Mouse (Mus musculus) cerebellum, adult 11 months (tissue): ENCODE data around the gene Phf13.

Source experiments
- DNase-seq: peaks from one replicate; pipeline ENCODE4 v3.0.0; 2022

Phf13 gene

DNA sequence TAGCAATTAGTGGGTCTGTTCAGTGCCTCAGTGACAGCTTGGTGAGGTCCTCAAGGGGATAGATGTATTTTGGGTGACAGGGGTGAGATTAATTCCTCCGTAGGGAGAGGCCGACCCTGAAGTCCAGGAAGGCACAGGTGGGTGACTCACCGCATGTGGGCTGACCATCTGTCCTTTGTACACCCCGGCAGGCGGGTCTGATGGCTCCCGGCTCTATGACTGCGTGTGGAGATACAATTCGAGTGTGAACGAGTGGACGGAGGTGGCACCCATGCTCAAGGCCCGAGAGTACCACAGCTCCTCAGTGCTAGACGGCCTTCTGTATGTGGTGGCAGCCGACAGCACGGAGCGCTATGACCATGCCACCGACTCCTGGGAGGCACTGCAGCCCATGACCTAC is 16.1 kb upstream of the Phf13 start:
- no peak for DNase-seq

DNA sequence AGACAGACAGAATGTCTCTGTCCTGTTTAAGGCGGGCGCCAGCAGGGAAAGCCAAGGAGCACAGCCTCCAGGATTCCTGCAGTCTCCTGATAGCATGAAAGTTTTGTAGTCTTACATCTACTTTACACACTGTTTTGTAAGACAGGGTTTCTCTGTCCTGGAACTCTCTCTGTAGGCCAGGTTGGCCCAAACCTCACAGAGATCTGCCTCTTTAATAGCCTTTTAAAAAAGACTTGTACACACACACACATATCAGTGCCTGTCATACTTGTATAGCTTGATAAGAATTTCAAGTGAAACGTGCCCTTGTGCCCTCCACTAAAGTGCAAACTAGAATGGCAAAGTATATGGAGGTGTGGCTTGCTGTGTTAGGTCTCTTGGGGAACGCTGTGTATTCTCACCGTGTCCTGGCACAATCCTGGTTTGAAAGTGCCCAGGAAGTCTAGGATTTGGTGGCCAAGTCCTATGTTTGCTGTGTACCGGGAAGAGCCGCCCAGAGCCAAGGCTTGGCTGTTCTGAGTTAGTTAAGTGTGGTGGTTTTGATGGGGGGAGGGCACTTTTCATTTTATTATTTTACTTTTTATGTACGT is 15.2 kb upstream of the Phf13 start:
- no peak for DNase-seq

DNA sequence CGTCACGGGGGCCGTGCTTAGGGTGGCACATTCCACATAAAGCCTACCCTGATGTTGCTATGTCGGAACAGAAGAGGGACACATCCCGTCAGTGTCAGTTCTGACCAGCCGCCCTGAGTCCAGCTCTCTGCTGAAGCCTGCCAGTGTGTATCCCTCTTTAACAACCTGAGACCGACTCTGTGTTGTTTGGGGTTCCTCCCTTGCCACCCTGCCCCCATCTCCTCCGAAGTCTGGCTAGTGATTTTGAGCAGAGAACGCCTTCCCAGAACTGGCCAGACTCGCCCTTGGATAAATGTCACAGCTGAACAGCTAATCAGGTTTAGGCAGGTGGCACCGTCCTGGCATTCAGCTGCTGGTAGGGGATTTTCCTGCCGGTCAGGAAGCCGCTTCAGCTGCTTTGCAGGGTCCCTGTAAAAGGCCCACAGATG is 14.7 kb upstream of the Phf13 start:
- no peak for DNase-seq

DNA sequence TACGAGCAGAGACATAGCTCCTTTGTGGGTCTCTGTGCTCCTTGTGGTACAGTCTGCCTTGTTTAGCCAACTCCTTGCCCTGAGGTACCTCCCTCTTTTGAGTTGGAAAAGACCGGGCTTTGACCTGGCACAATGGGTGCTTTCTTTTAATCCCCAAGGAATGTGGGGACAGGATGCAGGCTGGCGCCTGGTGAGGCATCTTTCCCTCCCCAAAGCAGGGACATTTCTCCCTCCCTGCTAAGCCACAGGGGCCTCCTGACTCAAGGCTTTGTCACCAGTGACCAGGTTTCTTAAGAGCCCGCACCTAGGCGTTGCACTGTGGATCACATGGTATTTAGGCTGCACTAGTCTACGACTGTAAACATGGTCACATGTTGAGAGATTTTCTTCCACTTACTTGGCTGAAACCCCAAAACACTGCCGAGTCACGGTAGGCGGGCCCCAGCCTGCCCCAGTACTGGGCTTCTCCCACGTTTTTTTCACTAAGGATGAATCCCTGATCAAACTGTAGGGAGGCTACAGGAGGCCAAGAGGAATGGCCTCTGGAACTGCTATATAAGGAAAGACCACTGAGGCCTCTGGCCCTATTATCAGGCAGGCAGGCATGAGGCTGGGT is 14.1 kb upstream of the Phf13 start:
- DNase-seq = no peak

DNA sequence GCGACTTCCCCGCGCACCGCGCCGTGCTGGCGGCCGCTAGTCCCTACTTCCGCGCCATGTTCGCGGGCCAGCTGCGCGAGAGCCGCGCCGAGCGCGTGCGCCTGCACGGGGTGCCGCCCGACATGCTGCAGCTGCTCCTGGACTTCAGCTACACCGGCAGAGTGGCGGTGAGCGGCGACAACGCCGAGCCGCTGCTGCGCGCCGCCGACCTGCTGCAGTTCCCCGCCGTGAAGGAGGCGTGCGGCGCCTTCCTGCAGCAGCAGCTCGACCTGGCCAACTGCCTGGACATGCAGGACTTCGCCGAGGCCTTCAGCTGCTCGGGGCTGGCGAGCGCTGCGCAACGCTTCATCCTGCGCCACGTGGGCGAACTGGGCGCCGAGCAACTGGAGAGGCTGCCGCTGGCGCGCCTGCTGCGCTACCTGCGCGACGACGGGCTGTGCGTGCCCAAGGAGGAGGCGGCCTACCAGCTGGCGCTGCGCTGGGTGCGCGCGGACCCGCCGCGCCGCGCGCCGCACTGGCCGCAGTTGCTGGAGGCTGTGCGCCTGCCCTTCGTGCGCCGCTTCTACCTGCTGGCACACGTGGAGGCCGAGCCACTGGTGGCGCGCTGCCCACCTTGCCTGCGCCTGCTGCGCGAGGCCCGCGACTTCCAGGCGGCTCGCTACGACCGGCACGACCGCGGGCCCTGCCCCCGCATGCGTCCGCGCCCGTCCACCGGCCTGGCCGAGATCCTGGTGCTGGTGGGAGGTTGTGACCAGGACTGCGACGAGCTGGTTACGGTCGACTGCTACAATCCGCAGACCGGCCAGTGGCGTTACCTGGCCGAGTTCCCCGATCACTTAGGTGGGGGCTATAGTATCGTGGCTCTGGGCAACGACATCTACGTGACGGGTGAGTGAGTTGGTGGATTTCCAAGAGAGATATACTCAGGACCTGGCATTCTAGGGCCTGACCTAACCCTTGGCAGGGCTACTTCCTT is 13.3 kb upstream of the Phf13 start:
- peak; percentile 75 for DNase-seq

DNA sequence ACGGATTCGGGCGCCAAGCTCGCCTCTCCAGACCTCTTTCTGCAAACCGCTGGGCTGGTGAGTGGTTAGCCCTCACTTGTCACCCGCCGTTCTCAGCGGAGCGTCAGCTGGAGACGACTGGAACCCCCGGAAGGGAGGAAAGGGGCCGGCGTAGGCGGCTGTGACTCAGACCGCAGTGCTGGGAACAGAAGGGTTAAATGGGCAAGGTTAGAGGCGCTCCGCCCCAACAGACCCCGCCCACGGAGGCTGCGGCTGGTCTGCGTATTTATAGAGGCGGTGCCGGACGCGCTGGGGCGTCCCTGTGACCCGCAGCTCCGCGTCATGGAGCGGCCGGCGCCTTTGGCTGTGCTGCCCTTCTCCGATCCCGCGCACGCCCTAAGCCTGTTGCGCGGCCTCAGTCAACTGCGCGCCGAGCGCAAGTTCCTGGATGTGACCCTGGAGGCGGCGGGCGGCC is 12.6 kb upstream of the Phf13 start, which contains the start of gene Klhl21:
Gene Klhl21 (plus strand): TSS at position 182 of the 454 bp plus-strand sequence.
- DNase-seq = peak; percentile 90

DNA sequence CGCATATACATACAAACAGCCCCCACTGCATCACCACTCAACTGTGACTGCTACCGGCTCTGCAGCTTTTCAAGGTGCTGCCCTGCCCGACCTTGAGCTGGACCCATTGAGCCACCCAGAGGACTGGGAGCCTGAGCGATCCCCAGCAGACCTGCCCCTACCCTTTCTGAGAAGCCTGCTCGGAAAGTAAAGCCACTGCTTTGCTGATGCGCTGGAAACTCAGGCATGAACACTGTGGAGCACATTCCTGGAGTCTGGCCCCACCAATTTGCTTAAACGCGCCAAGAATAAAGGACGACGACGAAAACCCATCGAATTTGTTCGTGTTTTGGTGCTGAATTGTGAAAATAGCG is 12.1 kb upstream of the Phf13 start:
- no peak for DNase-seq

DNA sequence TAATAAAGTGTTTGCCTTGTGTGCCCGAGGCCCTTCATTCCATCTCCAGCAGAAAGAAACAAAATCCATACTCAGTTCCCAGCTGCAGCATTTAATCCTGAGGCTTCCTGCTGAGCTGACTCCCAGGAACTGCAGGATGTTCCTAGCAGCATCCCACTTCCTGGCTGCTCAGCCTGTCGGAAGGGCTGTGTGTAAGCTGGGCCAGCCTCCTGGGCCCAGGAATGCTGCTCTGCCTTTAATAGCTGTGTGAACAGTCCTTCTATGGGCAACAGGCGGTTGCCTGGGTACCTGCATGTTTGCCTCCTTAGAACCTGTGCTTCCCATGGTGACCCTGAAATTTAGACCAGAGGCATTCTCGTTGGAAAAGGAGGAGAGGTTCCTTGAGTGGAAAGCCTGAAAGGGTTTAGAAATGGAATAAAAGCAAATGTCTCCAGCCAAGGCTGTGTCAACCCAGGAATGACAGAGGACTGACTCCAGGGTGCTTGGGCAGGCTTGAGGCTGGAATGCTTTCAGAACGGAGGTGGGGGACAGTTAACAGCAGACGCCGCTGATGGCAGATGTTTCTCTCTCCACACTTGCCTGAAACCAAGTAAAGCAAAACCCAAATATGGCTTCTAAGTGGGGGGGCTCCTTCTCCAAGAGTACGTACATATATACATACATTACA is 11.6 kb upstream of the Phf13 start:
- no peak for DNase-seq

DNA sequence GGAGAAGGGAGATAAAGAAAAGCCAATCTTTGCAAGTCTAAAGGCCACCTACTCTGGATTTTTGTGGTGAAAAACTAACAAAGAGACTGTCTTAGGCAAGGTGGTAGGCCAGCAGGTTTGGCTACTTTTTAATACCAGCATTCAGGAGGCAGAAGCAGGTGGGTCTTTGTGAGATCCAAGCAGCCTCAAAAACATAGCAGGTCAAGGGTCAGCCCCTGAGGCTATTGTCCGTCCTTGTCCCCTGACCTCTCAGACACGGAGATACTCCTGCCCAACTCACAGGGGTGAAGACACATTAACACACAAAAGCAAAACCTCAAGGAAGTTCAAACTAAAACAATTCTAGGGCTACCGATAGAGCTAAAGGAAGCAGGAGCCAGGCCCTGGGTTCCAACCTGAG is 10.8 kb upstream of the Phf13 start:
- DNase-seq = no peak

DNA sequence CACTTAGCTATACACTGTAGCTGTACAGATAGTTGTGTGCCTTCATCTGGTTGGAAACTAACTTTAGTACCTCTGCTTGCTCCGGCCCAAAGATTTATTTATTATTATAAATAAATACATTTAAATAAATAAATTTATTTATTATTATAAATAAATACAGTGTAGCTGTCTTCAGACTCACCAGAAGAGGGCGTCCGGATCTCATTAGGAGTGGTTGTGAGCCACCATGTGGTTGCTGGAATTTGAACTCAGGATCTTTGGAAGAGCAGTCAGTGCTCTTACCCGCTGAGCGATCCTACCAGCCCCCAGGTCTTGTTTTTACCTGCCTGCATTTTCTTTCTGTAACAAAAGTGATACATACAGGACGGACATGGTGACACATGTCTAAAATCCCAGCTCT is 10.1 kb upstream of the Phf13 start:
- no peak for DNase-seq

DNA sequence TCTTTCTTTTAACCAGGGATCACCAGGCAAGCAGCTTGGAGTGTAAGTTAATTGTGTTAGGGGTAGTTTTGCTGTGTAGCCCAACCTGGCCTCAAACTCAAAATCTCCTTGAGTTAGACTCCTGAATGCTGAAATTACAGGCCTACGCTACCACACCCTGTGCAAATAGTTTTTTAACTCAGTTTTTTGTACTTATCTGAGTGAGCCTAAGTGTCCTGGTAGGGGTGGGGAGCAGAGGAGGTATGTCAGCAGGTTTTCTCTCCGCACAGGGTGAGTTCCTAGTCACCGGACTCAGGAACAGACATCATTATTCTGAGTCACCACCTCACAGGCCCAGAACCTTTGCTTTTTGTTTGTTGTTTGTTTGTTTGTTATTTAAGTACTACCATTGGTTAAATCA is 6.0 kb upstream of the Phf13 start:
- no peak for DNase-seq

DNA sequence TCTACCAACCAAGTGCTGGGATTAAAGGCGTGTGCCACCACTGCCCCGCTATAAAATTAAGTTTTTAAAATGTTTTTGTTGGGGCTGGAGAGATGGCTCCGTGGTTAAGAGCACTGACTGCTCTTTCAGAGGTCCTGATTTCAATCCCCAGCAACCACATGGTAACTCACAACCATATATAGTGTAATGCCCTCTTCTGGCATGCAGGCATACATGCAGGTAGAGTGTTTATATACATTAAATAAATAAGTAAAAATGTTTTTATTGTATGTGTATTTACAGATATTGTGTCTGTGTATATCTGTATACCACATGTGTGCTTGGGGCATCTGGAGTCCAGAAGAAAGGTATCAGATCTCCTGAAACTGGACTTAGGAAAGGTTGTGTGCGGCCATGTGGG is 5.3 kb upstream of the Phf13 start:
- DNase-seq = no peak

DNA sequence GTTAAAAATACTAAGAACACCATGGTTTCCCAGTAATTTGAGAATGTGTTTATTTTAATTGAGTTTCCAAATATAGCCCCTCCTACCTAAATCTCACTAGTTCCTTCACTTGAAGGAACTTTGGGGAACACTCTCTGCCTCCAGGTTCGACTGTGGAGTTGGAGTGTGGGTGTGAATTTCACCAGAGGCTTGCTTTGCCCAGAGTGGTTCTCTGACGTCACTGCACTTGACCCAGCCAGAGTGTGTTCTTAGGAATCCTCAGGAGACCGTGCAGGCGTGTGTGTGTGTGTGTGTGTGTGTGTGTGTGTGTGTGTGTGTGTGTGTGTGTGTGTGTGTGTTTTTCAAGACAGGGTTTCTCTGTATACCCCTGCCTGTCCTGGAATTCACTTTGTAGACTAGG is 4.8 kb upstream of the Phf13 start:
- no peak for DNase-seq

DNA sequence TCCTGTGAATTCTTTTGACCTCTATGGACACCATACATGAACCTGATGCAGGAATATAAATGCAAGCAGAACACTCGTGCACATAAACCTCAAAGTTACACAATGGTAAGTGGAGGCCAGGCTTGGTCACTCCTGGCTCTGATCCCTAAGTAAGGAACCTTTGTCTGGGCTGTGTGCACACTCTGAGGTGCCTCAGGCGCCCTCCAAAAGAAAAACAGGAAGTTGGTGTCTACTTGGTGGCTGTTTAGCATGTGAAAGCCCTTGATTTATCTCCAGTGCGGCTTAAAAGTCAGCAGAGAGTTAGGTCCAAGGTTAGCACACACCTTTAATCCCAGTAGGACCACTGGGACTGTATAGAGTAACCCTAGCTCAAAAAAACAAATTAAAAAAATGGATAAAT is 3.4 kb upstream of the Phf13 start:
- no peak for DNase-seq

DNA sequence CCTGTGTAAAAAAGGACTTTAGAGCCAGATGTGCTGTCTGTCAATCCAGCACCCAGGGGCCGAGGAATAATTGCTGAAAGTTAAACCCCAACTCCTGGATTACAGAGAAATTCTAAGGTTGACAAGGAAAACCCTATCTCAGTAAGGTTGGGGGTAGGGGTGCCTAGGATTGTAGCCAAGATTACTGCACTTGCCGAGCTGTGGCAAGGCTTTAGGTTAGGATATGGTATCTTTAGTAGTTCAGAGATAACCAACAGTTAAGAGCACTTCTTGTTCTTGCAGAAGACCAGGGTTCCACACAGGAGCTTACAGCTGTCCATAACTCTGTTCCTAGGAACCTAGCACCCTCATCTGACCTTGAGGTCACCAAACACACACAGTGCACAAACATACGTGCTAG is 1.6 kb upstream of the Phf13 start:
- DNase-seq = no peak

DNA sequence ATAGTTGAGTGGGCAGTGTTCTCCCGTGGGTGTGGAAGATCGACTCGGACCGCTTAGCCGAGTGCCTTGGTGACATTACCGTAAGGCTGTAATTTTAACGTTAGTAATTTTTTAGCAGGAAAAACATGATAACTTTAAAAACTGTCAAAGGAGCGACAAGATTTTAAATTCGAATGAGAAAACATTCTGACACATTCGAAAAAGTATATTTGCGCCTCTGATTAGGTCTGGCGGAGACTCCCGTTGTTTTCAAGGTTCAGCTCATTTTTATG is 829 bp upstream of the Phf13 start:
- no peak for DNase-seq

DNA sequence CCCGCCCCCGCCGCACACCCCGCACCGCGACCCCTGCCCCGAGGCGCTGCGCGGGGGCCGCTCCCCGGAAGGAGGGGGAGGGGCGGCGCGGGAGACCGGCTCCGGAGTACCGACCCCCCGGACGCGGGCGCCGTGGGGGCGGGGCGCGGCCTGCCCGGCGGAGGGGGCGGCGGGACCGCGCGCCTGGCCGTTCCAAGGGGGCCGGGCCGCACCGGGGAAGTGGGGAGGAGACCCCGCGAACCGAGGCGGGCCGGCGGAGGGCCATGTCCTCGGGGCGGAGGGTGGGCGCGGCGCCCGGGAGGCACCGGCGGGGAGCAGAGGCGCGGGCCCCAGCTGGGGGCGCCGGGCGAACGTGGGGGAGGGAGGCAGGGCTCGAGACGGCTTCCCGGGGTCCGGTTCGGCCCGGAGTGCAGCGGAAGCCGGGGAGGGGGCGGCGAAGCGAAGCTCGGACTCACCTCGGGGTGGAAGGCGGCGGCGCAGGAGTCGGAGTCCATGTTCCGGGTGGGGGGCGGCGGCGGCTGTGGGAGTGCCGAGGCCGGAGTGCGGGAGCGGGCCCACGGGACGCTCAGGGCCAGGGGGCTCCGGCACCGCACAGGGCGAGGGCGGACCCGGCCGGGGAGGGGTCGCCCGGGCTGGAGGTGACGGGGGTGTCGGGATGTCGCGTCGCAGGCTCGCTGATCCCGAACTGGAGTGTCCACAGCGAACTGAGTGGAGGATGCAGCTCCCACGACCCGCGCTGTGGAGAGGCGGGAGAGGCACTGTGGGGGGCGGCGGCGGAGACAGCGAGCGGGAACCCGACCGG is 486 bp downstream of the Phf13 start:
- no peak for DNase-seq

DNA sequence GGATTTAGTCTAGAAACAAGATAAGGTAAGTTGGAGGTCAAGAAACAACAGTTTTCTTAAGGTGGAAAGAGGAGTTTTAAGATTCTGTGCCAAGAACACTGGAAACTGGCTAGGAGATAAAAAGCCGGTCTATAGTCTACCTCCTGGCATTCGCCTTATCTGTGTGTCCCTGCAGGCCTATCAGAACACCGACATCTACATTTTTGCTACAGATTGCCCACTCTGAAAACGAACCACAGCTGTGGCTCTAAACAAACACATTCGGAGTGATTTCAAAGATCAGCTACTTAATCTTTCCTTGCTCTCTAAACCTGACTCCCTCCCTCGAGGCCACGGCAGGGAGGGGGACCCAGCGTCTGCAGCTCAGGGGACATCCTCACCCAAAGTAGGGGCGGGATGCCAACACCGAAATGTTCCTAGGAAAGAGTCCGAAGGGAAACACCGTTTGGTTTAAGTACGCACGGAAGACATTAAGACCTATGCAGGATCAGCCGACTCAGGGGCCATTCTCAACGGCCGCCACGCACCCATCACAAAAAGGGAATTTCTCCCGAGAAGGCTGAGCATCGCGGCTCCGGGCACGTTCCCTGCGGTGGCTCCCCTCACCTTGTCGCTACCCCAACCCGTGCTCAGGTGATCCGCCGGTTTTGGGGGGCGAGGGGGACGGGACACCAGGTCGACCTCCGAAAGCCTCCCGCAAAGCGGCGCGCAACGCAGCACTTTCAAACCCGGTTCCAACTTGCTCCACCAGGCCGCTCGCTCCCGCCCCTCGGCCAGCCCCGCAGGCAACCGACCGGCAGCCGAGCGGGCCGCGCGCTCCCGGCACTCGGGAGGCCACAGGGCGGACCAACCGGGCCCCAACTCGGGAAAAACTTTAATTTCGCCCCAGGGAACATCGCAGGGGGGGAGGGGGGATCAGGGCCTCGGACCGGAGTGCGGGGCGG is 1.6 kb downstream of the Phf13 start:
- peak; percentile 53 for DNase-seq

DNA sequence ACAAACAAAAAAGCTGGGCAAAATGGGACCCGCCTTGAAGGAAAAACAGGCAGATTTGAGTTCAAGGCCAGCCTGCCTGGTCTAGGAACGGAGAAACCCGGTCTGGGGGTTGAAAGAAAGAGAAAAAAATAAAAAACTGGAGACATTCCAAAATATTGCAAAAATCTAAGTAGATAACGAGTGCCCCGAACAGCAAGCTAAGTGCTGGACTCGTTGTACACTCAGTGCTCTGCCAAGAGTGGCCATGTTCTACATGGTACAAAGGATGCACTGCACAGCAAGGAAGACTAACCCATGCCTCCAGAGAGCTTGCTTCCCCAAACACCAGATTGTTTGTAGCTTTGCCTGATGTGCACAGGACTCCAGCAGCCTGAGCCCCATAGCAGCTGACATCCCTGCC is 3.0 kb downstream of the Phf13 start:
- no peak for DNase-seq

DNA sequence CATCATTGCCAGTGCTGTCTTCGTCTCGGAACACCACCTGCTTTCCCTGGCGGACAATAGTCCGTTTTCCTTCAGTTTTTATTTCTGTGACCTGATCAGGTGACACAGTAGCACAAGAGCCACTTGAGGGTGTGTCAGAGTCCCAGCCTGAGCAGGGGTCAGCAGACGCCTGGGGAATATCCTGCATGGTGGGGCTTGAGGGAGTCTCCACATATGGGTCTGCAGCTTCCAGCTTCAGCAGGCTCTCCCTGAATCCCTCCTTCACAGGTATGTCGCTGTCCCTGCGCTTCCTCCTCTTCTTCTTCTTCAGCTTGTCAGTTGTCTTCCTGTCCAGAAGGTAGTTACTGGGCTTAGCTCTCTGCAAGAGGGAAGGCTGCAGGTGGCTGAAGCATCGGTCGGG is 4.0 kb downstream of the Phf13 start:
- DNase-seq = no peak

DNA sequence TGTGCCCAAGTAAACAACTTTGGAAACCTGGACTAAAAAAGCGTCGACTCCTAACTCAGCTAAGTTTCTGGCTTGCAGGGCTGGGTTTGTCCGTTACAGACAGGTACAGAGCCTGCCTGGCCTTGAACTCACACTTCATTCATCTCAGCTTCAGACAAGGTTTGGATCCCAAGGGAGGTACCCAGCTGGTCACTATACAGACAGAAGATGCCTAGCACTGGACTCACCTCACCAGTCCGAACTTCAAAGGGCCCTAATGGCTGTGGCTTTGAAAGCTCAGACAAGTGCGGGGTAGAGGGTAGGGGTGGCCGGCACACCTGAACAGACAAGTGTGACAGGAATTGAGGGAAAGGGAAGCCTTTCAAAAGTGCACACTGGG is 7.0 kb downstream of the Phf13 start:
- DNase-seq = no peak
